10 mouse cellular contexts compared by ENCODE assay signal in the genomic region with DNA sequence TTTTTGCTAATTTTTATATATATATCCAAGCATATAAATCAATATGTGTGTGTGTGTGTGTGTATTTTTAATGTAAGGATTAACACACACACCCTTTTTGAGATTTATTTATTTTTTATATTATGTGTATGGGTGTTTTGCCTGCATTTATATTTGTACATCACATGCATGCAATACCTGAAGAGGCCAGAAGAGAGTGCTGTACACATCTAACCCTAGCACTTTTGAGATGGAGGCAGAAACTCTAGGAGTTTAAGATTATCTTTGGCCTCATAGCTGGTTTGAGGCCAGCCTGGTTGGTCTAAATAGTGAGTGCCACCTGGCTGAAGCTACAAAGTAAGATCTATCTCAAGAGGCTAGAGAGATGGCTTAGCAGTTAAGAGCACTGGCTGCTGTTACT. TPM values are rescaled to one million over a fixed set of nuclear protein-coding genes. Genes with fewer than 3 reads are reported as not detected.
DNase-seq lines count a peak whose midpoint lies in the region; ATAC-seq and TF ChIP-seq lines count a peak whose summit lies in the region.
"Had no signal": no experiment of that assay in that cellular context is flagged by ENCODE, and none has a peak within 500 bp of the region (broad histone marks: within the 10 kb centered on the region; RNA-seq: fewer than 3 reads in every experiment).

No protein-coding gene starts in this region.

- H3K27ac ChIP-seq in intestine, postnatal 0 days (ENCODE audit: low read depth, low read length): no peak overlapping the region
- no peak overlapping the region for H3K27ac ChIP-seq in intestine, embryonic 16.5 days (ENCODE audit: low read length)
- no peak overlapping the region for H3K27ac ChIP-seq in limb, embryonic 10.5 days
- H3K27ac ChIP-seq: midbrain, embryonic 12.5 days had no signal

- TF ChIP-seq CTCF in intestine, postnatal 0 days (IDR thresholded peaks at IDR 0.05; ENCODE audit: low read depth): peak; percentile 61
- TF ChIP-seq CTCF in G1E (IDR thresholded peaks at IDR 0.05; ENCODE audit: low read depth, low read length): 0 out of 2 replicates have a peak, but pooled peaks have one; percentile 14

- no peaks in the 10 kb centered on the region for H3K27me3 ChIP-seq in intestine, postnatal 0 days (replicated peaks; ENCODE audit: control insufficient read depth, insufficient read depth, low read length)
- H3K27me3 ChIP-seq in intestine, embryonic 16.5 days (replicated peaks; ENCODE audit: control insufficient read depth, insufficient read depth, low read length): no peaks in the 10 kb centered on the region
- peaks cover 34% of the 10 kb centered on the region for H3K27me3 ChIP-seq in G1E (ENCODE audit: insufficient read depth, low read length)
- H3K27me3 ChIP-seq in limb, embryonic 10.5 days (ENCODE audit: low read depth, poor library complexity, severe bottlenecking): no peaks in the 10 kb centered on the region
- H3K27me3 ChIP-seq: midbrain, embryonic 12.5 days had no signal

- no peak overlapping the region for H3K4me3 ChIP-seq in intestine, postnatal 0 days (ENCODE audit: low read depth, low read length)
- no peak overlapping the region for H3K4me3 ChIP-seq in intestine, embryonic 16.5 days (ENCODE audit: low read length)
- H3K4me3 ChIP-seq in G1E (ENCODE audit: low read depth, low read length): no peak overlapping the region
- no peak overlapping the region for H3K4me3 ChIP-seq in limb, embryonic 10.5 days
- H3K4me3 ChIP-seq: midbrain, embryonic 12.5 days had no signal

- no peak overlapping the region for H3K4me2 ChIP-seq in intestine, postnatal 0 days (replicated peaks; ENCODE audit: low read depth)
- no peak overlapping the region for H3K4me2 ChIP-seq in intestine, embryonic 16.5 days (ENCODE audit: low read depth, low read length)
- H3K4me2 ChIP-seq: midbrain, embryonic 12.5 days had no signal

- H3K36me3 ChIP-seq in intestine, postnatal 0 days (ENCODE audit: control insufficient read depth, insufficient read depth): no peaks in the 10 kb centered on the region
- no peaks in the 10 kb centered on the region for H3K36me3 ChIP-seq in intestine, embryonic 16.5 days (ENCODE audit: control insufficient read depth, insufficient read depth, low read length)
- no peaks in the 10 kb centered on the region for H3K36me3 ChIP-seq in G1E (replicated peaks)
- H3K36me3 ChIP-seq in limb, embryonic 10.5 days: no peaks in the 10 kb centered on the region
- H3K36me3 ChIP-seq: midbrain, embryonic 12.5 days had no signal

- ATAC-seq in intestine, postnatal 0 days: no peak
- no peak for ATAC-seq in intestine, embryonic 16.5 days
- no peak for ATAC-seq in G1E (ENCODE audit: extremely low read depth, insufficient number of reproducible peaks, low FRiP score, poor library complexity, severe bottlenecking)
- ATAC-seq in megakaryocyte, adult 5-6 weeks (ENCODE audit: poor library complexity, severe bottlenecking): peak; percentile 47; the same call in 1 of the 2 replicates
- no peak for ATAC-seq in frontal cortex, adult (ENCODE audit: low TSS enrichment)

- no peak overlapping the region for H3K9ac ChIP-seq in intestine, postnatal 0 days (ENCODE audit: low read depth, low read length)
- H3K9ac ChIP-seq in intestine, embryonic 16.5 days (ENCODE audit: low read depth, low read length): no peak overlapping the region
- H3K9ac ChIP-seq: midbrain, embryonic 12.5 days had no signal

- H3K4me1 ChIP-seq in intestine, postnatal 0 days (replicated peaks; ENCODE audit: control insufficient read depth, insufficient read depth, low read length): no peaks in the 10 kb centered on the region
- no peaks in the 10 kb centered on the region for H3K4me1 ChIP-seq in intestine, embryonic 16.5 days (ENCODE audit: control insufficient read depth, insufficient read depth, low read length)
- peaks cover 6% of the 10 kb centered on the region; the same call in 1 of the 2 replicates for H3K4me1 ChIP-seq in G1E (ENCODE audit: insufficient read depth, low read depth, low read length)
- no peaks in the 10 kb centered on the region for H3K4me1 ChIP-seq in limb, embryonic 10.5 days
- H3K4me1 ChIP-seq: midbrain, embryonic 12.5 days had no signal

- no peaks in the 10 kb centered on the region for H3K9me3 ChIP-seq in intestine, postnatal 0 days (ENCODE audit: control insufficient read depth)
- no peaks in the 10 kb centered on the region for H3K9me3 ChIP-seq in intestine, embryonic 16.5 days (ENCODE audit: control insufficient read depth, low read length)
- no peaks in the 10 kb centered on the region for H3K9me3 ChIP-seq in G1E (replicated peaks)
- H3K9me3 ChIP-seq in limb, embryonic 10.5 days (replicated peaks): no peaks in the 10 kb centered on the region
- H3K9me3 ChIP-seq: midbrain, embryonic 12.5 days had no signal

- peak; percentile 67 for DNase-seq in A20 (ENCODE audit: low read depth, low spot score)
- DNase-seq in G1E (ENCODE audit: low spot score): no peak
- DNase-seq in limb, embryonic 10.5 days (ENCODE audit: low spot score): no peak
- no peak for DNase-seq in cerebellum, adult 9-10 months
- DNase-seq: heart, postnatal 36 days had no signal

RNA-seq across cellular contexts. Expression of gene Cd276, which starts 12.4 kb away (rescaled TPM):
- polyA plus RNA-seq in intestine, postnatal 0 days (2015; fragmentation: Nextera tagmentation; extraction: Ambion mirVana): 5.6 and 6.2 TPM in 2 replicates
- polyA plus RNA-seq in intestine, embryonic 16.5 days (2015; fragmentation: Nextera tagmentation; extraction: Ambion mirVana): 17.9 and 18.1 TPM in 2 replicates
- 0.38 and 0.87 TPM in 2 replicates for total RNA-seq in G1E (2014; fragmentation: Nextera tagmentation)
- 0.16 and 0.17 TPM in 2 replicates for total RNA-seq in G1E (2017)
- 0.19 and 0.28 TPM in 2 replicates for polyA plus RNA-seq in G1E (2012)
- 0.11 and 0.40 TPM in 2 replicates for total RNA-seq in megakaryocyte, adult 5-6 weeks (2015)
- total RNA-seq in megakaryocyte, adult 5-6 weeks (2017): 0.12 and 0.40 TPM in 2 replicates
- 57.0 and 64.8 TPM in 2 replicates for polyA plus RNA-seq in limb, embryonic 10.5 days (2016; fragmentation: Nextera tagmentation; extraction: Ambion mirVana)

RNA-seq across cellular contexts. Expression of gene Nptn, which starts 14.4 kb away (rescaled TPM):
- polyA plus RNA-seq in intestine, postnatal 0 days (2015; fragmentation: Nextera tagmentation; extraction: Ambion mirVana): 145 and 153 TPM in 2 replicates
- 118 and 122 TPM in 2 replicates for polyA plus RNA-seq in intestine, embryonic 16.5 days (2015; fragmentation: Nextera tagmentation; extraction: Ambion mirVana)
- total RNA-seq in G1E (2014; fragmentation: Nextera tagmentation): 118 and 124 TPM in 2 replicates
- total RNA-seq in G1E (2017): 162 and 163 TPM in 2 replicates
- polyA plus RNA-seq in G1E (2012): 115 and 121 TPM in 2 replicates
- total RNA-seq in megakaryocyte, adult 5-6 weeks (2015): 493 and 520 TPM in 2 replicates
- 221 and 239 TPM in 2 replicates for total RNA-seq in megakaryocyte, adult 5-6 weeks (2017)
- 50.4 and 50.5 TPM in 2 replicates for polyA plus RNA-seq in limb, embryonic 10.5 days (2016; fragmentation: Nextera tagmentation; extraction: Ambion mirVana)
